Mouse (Mus musculus) stomach, embryonic 15.5 days (tissue): Measurements from ENCODE around the gene Mrpl45. TPM values are rescaled to one million over a fixed set of nuclear protein-coding genes. Genes with fewer than 3 reads are reported as not detected.
A peak's percentile ranks its signal among the peaks of the same experiment; 100 is the strongest.
"Not testable (repeated sequence)": the region's sequence is repeated elsewhere in the genome, so short reads cannot be mapped to it uniquely, and the experiment has no call there.

Source experiments
- ATAC-seq: fragments of 200-750 bp; cut with Nextera tagmentation; 2 replicates; pipeline ENCODE4 v1.8.0; 2017; ENCODE audit warnings: low read depth, moderate number of reproducible peaks, moderate TSS enrichment; ENCODE audit not compliant: insufficient read depth, low FRiP score
- H3K27ac ChIP-seq: fragments of 300-500 bp; sonication (generic); 2 replicates; pipeline ENCODE4 v1.5.1; 2015; ENCODE audit warnings: mild to moderate bottlenecking, inconsistent platforms
- H3K27me3 ChIP-seq: fragments of 300-500 bp; sonication (generic); replicated peaks from 2 replicates; pipeline ENCODE4 v1.6.1; 2015; ENCODE audit warnings: inconsistent platforms
- H3K36me3 ChIP-seq: fragments of 300-500 bp; sonication (generic); 2 replicates; pipeline ENCODE4 v1.6.1; 2015; ENCODE audit warnings: inconsistent platforms
- H3K4me1 ChIP-seq: fragments of 300-500 bp; sonication (generic); 2 replicates; pipeline ENCODE4 v1.6.1; 2015; ENCODE audit warnings: inconsistent platforms
- H3K4me2 ChIP-seq: fragments of 300-500 bp; sonication (generic); 2 replicates; pipeline ENCODE4 v1.6.1; 2015; ENCODE audit warnings: mild to moderate bottlenecking, inconsistent platforms
- H3K4me3 ChIP-seq: fragments of 300-500 bp; sonication (generic); replicated peaks from 2 replicates; pipeline ENCODE4 v1.5.1; 2015; ENCODE audit warnings: inconsistent platforms
- H3K9ac ChIP-seq: fragments of 300-500 bp; sonication (generic); 2 replicates; pipeline ENCODE4 v1.6.1; 2015; ENCODE audit warnings: inconsistent platforms
- H3K9me3 ChIP-seq: fragments of 300-500 bp; sonication (generic); 2 replicates; pipeline ENCODE4 v1.6.1; 2016; ENCODE audit warnings: inconsistent platforms
- WGBS: fragments of 180-500 bp; shearing (Covaris S2); methylation state at CpG from one replicate; pipeline ENCODE4 v1.1.7; 2015; 5-methylcytosine and 5-hydroxymethylcytosine counted together
- polyA plus RNA-seq: library from polyadenylated mRNA; unstranded; fragments of >200 nt; fragmentation: Nextera tagmentation; extraction: Ambion mirVana; gene quantifications from 2 replicates; pipeline ENCODE4 v1.2.1, GENCODE M21; 2015

The Mrpl45 gene
- polyA plus RNA-seq, 1 experiment from 2014 or later, result 41.5 TPM

DNA sequence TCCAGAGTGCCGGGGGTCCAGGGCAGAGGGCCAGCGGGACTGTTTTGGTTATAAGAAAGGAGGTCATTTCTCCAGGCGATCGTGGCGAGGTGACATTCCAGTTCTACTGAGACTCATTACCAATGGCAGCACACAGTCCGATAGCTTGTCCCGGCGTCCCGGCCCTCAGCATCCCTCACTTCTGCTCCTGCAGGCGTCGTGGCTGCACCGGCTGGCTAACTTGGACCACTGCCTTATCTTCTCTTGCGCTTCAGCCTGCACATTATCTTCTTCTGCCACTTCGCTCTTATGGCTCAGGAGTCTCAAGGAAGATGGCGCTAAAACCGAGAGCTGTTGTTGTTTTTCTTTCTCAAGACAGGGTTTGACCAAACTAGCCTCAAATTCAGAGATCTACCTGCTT lies 14.1 kb upstream of the Mrpl45 start:
- WGBS, result 81% methylated on average over 16 of the region's 16 CpGs
- Histone ChIP-seq H3K9ac (no peak overlapping the region), H3K4me3 (no peak overlapping the region), H3K4me2 (no peak overlapping the region), H3K27ac (peak overlapping the region; percentile 52; the same call in 1 of the 2 replicates), H3K36me3 (no peaks in the 10 kb centered on the region), H3K4me1 (peaks cover 14% of the 10 kb centered on the region; the same call in 1 of the 2 replicates), H3K9me3 (no peaks in the 10 kb centered on the region), H3K27me3 (no peaks in the 10 kb centered on the region)
- ATAC-seq, result no peak

DNA sequence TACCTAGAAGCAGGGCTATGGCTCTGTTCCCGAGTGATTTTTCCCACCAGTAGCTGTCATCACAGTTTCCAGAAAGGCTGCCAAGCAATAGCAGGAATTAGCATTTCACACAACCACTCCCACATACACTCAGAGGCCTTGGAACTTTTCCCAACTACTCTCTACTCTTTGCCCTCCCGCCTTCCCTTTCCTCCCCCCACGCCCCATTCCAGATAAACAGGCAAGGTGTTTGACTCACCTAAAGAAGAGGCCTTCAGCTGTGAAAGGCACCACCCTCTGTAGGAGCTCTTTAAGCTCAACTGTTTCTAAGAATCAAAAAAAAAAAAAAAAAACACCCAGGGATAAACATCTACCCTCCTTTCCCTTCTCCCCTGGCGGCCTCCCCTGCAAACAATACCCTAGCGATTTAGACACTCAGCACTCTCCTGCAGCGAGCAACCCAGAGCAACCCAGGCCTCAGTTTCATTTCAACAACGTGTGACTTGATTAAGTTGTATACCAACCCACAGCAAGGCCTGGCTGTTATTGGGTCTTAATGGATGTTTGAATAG lies 13.2 kb upstream of the Mrpl45 start:
- H3K4me1 ChIP-seq, result peaks cover 14% of the 10 kb centered on the region; the same call in 1 of the 2 replicates
- WGBS, result 18% methylated on average over 7 of the region's 7 CpGs
- H3K36me3 ChIP-seq, result no peaks in the 10 kb centered on the region
- H3K27me3 ChIP-seq, result no peaks in the 10 kb centered on the region
- peak overlapping the region; percentile 52 for H3K27ac ChIP-seq
- ATAC-seq, result 0 out of 2 replicates have a peak, but pooled peaks have one; percentile 56
- no peak overlapping the region for H3K9ac ChIP-seq
- no peak overlapping the region for H3K4me3 ChIP-seq
- H3K4me2 ChIP-seq, result no peak overlapping the region
- no peaks in the 10 kb centered on the region for H3K9me3 ChIP-seq

DNA sequence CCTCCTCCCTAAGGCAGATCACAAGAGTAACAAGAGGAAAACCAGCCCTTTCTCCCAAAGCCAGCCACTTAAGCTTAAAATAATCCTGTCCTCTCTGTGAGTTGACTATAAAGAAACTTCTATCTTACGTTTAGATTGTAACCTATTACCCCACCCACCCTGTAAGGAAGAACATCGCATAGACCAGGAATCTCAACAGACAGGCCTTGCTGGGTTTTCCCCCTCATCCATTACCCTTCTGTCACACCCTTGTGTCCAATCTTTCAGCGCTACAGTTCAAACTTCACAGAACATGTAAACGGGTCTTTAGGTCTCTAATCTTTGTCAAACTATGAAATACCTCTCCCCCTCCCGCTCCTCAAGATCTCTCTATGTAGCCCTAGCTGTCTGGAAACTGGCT lies 10.9 kb upstream of the Mrpl45 start:
- H3K9me3 ChIP-seq, result no peaks in the 10 kb centered on the region
- no peak overlapping the region for H3K27ac ChIP-seq
- H3K4me2 ChIP-seq, result no peak overlapping the region
- no peaks in the 10 kb centered on the region for H3K36me3 ChIP-seq
- H3K9ac ChIP-seq, result no peak overlapping the region
- 42% methylated on average over 5 of the region's 5 CpGs for WGBS
- no peak overlapping the region for H3K4me3 ChIP-seq
- no peak for ATAC-seq
- peaks cover 20% of the 10 kb centered on the region for H3K4me1 ChIP-seq
- no peaks in the 10 kb centered on the region for H3K27me3 ChIP-seq

DNA sequence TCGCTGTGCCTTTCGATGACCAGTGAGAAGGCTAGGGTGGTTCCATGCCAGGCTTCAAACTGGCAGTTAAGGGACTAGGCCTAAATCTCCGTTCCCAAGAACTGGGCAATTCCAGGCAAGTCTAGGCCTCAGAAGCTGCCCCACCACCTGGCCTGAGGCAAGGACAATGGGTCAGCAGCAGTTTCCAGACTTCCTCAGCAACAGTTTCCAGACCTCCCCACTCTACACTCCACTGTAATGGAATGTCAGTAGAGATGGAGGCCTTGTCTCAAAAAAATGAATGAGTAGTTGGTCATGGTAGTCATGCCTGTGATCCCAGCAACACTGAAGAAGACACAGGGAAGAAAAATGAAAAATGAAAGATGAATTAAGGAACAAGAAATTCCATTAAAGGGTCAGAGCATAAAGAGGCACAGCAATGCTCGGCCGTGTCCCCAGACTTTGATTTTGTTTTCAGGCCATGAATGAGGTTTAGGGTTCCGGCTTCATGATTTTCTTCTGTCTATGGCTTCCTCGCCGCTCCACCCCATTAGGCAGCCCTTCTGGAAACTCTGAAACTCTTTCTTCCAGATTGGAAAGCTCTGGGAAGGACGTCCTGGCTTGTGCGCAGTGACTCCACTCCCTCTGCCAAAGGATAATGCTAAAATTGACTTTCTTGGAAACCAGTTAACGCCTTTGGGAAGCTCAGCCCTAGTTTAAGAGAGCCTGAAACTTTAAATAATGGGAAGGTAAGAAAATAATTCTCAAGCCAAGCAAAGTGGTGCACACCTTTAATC lies 8.0 kb upstream of the Mrpl45 start:
- ATAC-seq, result no peak
- Histone ChIP-seq H3K27me3 (no peaks in the 10 kb centered on the region), H3K4me1 (peaks cover 22% of the 10 kb centered on the region), H3K9ac (no peak overlapping the region), H3K4me3 (no peak overlapping the region), H3K9me3 (no peaks in the 10 kb centered on the region), H3K27ac (no peak overlapping the region), H3K4me2 (no peak overlapping the region), H3K36me3 (no peaks in the 10 kb centered on the region)
- WGBS, result 89% methylated on average over 11 of the region's 11 CpGs

DNA sequence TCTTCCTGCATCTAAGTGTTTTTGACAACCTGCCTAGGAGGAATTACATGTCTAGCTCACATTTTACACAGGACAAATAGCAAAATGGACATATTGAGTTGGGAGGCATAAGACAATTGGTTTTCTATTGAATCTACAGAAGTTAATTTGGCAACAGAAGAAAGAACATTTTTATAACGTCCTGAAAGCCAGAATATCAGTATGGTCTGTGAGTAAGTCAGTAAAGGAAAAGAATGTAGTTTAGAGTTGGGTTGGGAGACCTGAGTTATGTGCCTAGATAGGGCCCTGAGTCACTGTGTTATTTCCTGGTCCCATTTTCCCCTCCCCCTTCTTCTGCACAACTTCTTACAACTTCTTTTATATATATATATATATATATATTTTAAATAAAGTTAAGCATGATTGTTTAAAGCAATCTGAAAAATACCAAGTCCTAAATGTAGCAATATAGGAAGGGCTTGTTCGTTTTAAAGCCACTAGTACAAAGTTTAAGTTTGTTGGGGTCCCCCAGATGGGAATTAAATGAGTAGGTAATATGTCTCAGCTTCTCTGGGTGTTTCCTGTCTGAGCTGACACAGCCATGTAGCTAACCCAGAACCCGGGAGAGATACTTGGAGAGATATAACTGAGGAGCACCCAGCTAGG lies 6.6 kb upstream of the Mrpl45 start:
- peak overlapping the region; percentile 87 for H3K27ac ChIP-seq
- peaks cover 15% of the 10 kb centered on the region for H3K4me1 ChIP-seq
- peak overlapping the region; percentile 82 for H3K4me2 ChIP-seq
- H3K9ac ChIP-seq, result peak overlapping the region; percentile 34; the same call in 1 of the 2 replicates
- peak overlapping the region; percentile 45 for H3K4me3 ChIP-seq
- H3K27me3 ChIP-seq, result no peaks in the 10 kb centered on the region
- no peak for ATAC-seq
- H3K9me3 ChIP-seq, result no peaks in the 10 kb centered on the region
- 33% methylated on average over 3 of the region's 3 CpGs for WGBS
- H3K36me3 ChIP-seq, result no peaks in the 10 kb centered on the region

DNA sequence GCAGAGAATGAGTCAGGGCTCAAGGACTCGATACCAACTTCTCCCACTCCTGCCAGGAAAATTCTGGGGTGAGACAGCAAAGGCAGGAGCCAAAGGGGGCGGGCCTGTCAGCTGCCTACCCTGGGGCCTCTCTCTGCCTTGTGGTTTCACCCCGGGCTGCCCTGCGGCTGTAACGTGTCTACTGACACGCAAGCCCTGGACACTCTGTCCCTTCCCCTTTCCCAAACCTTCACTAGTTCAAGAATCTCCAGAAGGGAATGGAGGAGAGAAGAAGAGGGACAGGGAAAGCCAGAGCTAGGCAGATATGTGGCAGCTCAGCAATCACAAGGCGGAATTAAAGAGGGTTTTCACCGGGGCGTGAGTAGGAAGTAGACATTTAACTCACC lies 6.1 kb upstream of the Mrpl45 start:
- peak overlapping the region; percentile 87 for H3K27ac ChIP-seq
- peak overlapping the region; percentile 82 for H3K4me2 ChIP-seq

DNA sequence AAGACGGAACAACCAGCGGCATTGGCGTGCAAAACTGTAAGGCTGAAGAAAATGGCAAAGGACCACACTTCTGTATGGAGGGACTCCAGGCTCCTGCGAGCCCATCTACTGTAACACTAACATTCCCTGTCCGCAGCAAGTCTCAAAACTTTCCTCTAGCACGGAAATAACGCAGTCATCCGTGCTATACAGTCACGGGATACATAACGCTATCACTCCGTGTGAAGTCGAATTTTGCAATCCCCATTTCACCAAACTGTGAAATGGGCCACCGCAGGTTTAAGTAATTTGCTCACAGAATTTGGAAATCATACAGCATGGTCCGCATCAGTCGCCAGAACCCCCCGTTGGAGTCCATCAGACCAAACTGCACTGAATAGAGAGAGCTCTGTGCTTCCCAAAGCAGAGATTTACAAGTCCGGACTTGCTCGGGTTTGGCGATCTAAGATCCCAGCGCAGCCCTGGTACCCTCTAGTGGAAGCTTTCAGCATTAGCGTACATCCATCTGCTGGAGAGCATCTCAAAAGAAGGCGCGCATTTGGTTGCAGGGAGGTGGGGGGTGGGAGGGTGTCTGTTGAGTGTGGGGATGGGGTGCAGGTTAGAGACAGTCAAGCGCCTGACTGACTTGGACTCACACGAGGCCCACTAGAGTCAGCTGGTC lies 5.5 kb upstream of the Mrpl45 start:
- Histone ChIP-seq H3K27ac (peak overlapping the region; percentile 87), H3K36me3 (no peaks in the 10 kb centered on the region), H3K4me3 (peak overlapping the region; percentile 45), H3K9me3 (no peaks in the 10 kb centered on the region), H3K4me2 (peak overlapping the region; percentile 82), H3K27me3 (no peaks in the 10 kb centered on the region), H3K9ac (peak overlapping the region; percentile 34), H3K4me1 (peaks cover 15% of the 10 kb centered on the region)
- peak; percentile 54; the same call in 1 of the 2 replicates for ATAC-seq
- WGBS, result under 1% methylated on average over 25 of the region's 25 CpGs

More for the DNA sequence above, 6.1 kb upstream of the Mrpl45 start:
- Histone ChIP-seq H3K4me3 (peak overlapping the region; percentile 45), H3K9ac (peak overlapping the region; percentile 34), H3K4me1 (peaks cover 15% of the 10 kb centered on the region), H3K9me3 (no peaks in the 10 kb centered on the region), H3K27me3 (no peaks in the 10 kb centered on the region), H3K36me3 (no peaks in the 10 kb centered on the region)
- 3% methylated on average over 9 of the region's 9 CpGs for WGBS
- ATAC-seq, result peak; percentile 61; the same call in 1 of the 2 replicates

DNA sequence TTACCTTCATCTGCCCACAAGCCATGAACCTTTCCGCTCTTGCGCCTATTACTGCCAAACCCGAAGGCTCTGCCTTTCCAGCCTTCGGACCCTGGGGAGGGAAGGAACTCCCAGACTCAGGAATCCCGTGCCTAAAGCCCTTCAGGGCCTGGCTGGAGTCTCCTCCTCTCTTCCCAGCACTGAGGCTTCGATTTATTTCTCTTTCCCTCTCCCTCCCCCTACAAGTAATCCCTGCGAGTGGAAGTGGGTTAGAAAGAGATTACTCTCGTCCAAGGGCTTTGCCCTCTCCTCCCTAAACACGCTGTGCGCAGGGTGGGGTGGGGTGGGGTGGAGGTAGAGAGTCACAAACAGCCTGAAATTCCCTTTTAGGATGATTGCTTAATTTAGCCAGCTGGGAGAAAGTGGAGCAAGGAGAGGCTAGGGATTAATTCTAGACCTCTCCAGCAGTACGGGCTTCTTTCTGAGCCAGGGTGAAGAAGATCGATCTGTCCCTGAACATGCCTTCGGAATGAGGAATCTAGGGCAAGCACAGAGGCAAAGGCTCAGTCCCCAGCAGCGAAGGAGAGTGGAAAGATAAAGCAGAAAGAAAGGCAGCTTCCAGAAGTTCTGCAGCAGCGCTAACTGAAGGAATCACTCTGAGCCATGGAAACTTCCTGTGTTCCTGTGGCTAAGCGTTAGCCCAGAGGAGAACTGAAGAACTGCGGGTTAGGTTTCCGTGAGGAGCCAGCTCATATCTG lies 4.5 kb upstream of the Mrpl45 start:
- no peak for ATAC-seq
- Histone ChIP-seq H3K27ac (peak overlapping the region; percentile 78), H3K4me3 (peak overlapping the region; percentile 45), H3K4me1 (peaks cover 15% of the 10 kb centered on the region), H3K9ac (no peak overlapping the region), H3K27me3 (no peaks in the 10 kb centered on the region), H3K36me3 (no peaks in the 10 kb centered on the region), H3K9me3 (no peaks in the 10 kb centered on the region), H3K4me2 (peak overlapping the region; percentile 82)
- 5% methylated on average over 18 of the region's 18 CpGs for WGBS

DNA sequence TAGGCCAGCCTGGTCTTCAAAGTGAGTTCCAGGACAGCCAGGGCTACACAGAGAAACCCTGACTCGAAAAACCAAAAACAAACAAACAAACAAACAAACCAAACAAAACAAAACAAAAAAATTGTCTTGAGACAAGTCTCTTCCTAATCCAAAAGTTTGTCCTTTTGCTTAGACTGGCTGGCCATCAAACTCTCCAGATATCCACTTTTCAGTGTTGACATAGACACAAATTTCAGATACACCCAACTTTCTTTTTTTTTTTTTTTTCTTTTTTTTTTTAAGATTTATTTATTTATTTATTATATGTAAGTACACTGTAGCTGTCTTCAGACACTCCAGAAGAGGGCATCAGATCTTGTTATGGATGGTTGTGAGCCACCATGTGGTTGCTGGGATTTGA lies 2.6 kb upstream of the Mrpl45 start:
- not testable (repeated sequence) for H3K27ac ChIP-seq, H3K9me3 ChIP-seq, H3K4me3 ChIP-seq, H3K4me2 ChIP-seq, H3K36me3 ChIP-seq, ATAC-seq, H3K9ac ChIP-seq, H3K27me3 ChIP-seq
- peaks cover 15% of the 10 kb centered on the region for H3K4me1 ChIP-seq
- 71% methylated on average over 1 of the region's 1 CpGs for WGBS

DNA sequence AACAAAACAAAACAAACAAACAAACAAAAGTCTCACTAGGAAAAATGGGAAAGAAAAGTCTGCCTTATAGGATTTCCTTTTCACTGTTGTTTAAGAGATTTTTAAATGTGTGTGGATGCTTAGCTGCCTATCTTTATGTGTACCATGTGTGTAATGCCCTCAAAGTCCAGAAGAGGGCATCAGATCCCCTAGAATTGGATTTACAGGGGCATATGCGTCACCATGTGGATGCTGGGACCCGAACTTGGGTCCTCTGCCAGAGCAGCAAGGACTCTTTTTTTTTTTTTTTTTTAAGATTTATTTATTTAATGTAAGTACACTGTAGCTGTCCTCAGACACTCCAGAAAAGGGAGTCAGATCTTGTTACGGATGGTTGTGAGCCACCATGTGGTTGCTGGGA lies 1.4 kb upstream of the Mrpl45 start:
- Histone ChIP-seq H3K9ac (no peak overlapping the region), H3K27me3 (no peaks in the 10 kb centered on the region), H3K36me3 (no peaks in the 10 kb centered on the region), H3K4me1 (peaks cover 15% of the 10 kb centered on the region), H3K27ac (no peak overlapping the region), H3K9me3 (no peaks in the 10 kb centered on the region), H3K4me2 (no peak overlapping the region), H3K4me3 (no peak overlapping the region)
- 96% methylated on average over 3 of the region's 3 CpGs for WGBS
- ATAC-seq, result no peak

DNA sequence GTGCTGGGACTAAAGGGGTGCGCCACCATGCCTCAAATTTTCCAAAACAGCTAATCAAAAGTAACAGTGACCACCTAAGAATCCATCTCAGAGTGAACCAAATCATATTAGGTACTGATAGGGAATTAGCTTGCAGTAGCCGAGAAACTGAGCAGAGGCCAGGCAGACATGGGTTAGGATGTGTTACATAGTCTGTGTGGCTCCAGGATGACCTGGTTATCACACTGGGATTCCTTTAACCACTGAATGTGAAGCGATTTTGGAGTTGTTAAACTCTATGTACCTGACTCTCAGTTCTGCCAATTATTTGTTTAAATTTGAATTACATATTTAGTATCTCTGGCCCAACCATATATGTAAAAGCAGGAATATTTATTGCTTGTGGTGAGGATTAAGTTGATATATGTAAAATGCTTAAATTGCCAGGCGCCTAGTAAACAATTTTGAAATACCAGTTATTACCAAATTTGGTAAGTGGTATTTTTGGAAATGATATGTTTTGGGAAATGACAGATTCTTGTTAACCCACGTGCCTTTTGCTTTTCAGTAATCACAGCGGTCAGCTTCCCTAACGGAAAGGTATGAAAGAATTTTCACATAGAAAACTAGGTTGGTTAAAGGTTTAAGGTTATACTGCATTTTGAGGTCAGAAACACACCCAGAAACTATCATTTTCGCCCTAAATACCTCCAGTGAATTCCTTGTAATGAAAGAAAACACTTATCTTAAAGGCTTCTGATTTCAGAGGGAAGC lies 589 bp upstream of the Mrpl45 start:
- 41% methylated on average over 8 of the region's 8 CpGs for WGBS
- peak overlapping the region; percentile 61 for H3K4me3 ChIP-seq
- 0 out of 2 replicates have a peak, but pooled peaks cover 7% of the 10 kb centered on the region for H3K4me1 ChIP-seq
- no peaks in the 10 kb centered on the region for H3K36me3 ChIP-seq
- peak overlapping the region; percentile 55 for H3K4me2 ChIP-seq
- peak overlapping the region; percentile 77 for H3K27ac ChIP-seq
- no peak overlapping the region for H3K9ac ChIP-seq
- no peaks in the 10 kb centered on the region for H3K27me3 ChIP-seq
- H3K9me3 ChIP-seq, result no peaks in the 10 kb centered on the region
- ATAC-seq, result no peak
